ENCODE assay signal across 9 mouse cellular contexts in genomic region chr19:4309776-4310185, GRCm38 (mm10). TPM values are rescaled to one million over a fixed set of nuclear protein-coding genes. Genes with fewer than 3 reads are reported as not detected.
DNase-seq lines count a peak whose midpoint lies in the region; ATAC-seq and TF ChIP-seq lines count a peak whose summit lies in the region.
"Had no signal": no experiment of that assay in that cellular context is flagged by ENCODE, and none has a peak within 500 bp of the region (broad histone marks: within the 10 kb centered on the region; RNA-seq: fewer than 3 reads in every experiment).

No protein-coding gene starts in this region.

- ATAC-seq in cerebellum, adult (ENCODE audit: insufficient number of reproducible peaks, low FRiP score, low TSS enrichment), result no peak
- peak; percentile 54; the same call in 1 of the 2 replicates for ATAC-seq in erythroblast, adult 5-6 weeks (replicated peaks; ENCODE audit: low FRiP score, poor library complexity, severe bottlenecking)
- peak; percentile 56 for ATAC-seq in inflammation-experienced regulatory T-cells, adult 6 months

- no peak overlapping the region for H3K27ac ChIP-seq in bone marrow macrophage, adult 2 months (ENCODE audit: insufficient read depth, low read depth, low read length)
- H3K27ac ChIP-seq: limb, embryonic 12.5 days had no signal

- peak; percentile 62 for TF ChIP-seq CTCF in bone marrow macrophage, adult 2 months (IDR thresholded peaks at IDR 0.05; ENCODE audit: low read depth, low read length)

- peak; percentile 66 for DNase-seq in cerebellum, adult 11 months
- DNase-seq in 416B (ENCODE audit: low read depth), result peak; percentile 89
- peak; percentile 73 for DNase-seq in lung, postnatal 10 days
- DNase-seq in testis, postnatal 14 days (ENCODE audit: low spot score), result peak; percentile 46

- TF ChIP-seq POLR2A in bone marrow macrophage, adult 2 months (IDR thresholded peaks at IDR 0.05; ENCODE audit: borderline replicate concordance, low read depth, low read length), result no peak

- H3K4me1 ChIP-seq in bone marrow macrophage, adult 2 months (ENCODE audit: control insufficient read depth, insufficient read depth, low read length), result peaks cover 2% of the 10 kb centered on the region; the same call in 1 of the 2 replicates

- H3K4me3 ChIP-seq in bone marrow macrophage, adult 2 months (ENCODE audit: insufficient read depth, low read length), result no peak overlapping the region
- H3K4me3 ChIP-seq: limb, embryonic 12.5 days had no signal

RNA-seq across cellular contexts. Expression of gene Grk2, which starts 3.8 kb away (rescaled TPM):
- 250 and 278 TPM in 2 replicates for polyA plus RNA-seq in bone marrow macrophage, adult 2 months (2012; ENCODE audit: insufficient read depth, insufficient read length, missing spikeins)
- 63.4 and 93.2 TPM in 2 replicates for total RNA-seq in erythroblast, adult 5-6 weeks (2015; ENCODE audit: low replicate concordance)
- total RNA-seq in erythroblast, adult 5-6 weeks (2017; ENCODE audit: low replicate concordance), result 40.1 and 60.1 TPM in 2 replicates
- polyA plus RNA-seq in inflammation-experienced regulatory T-cells, adult 6 months (2017; shearing (Covaris generic)), result 10 to 100 TPM; 81.3 to 90.8 (median 85.9) TPM

RNA-seq across cellular contexts. Expression of gene Ankrd13d, which starts 26.8 kb away (rescaled TPM):
- 21.8 TPM in 2 replicates for polyA plus RNA-seq in bone marrow macrophage, adult 2 months (2012; ENCODE audit: insufficient read depth, insufficient read length, missing spikeins)
- total RNA-seq in erythroblast, adult 5-6 weeks (2015; ENCODE audit: low replicate concordance), result 0.63 TPM in 1 of 2 replicates, not detected in the other
- total RNA-seq in erythroblast, adult 5-6 weeks (2017; ENCODE audit: low replicate concordance), result 0.84 TPM in 1 of 2 replicates, not detected in the other
- polyA plus RNA-seq in inflammation-experienced regulatory T-cells, adult 6 months (2017; shearing (Covaris generic)), result 1 to 10 TPM in 2 of 3 experiments, under 1 TPM in 1; 0.87 to 3.0 (median 2.3) TPM

RNA-seq across cellular contexts. Expression of gene Ssh3, which starts 40.8 kb away (rescaled TPM):
- polyA plus RNA-seq in bone marrow macrophage, adult 2 months (2012; ENCODE audit: insufficient read depth, insufficient read length, missing spikeins), result 84.2 and 87.6 TPM in 2 replicates
- 0.42 and 3.8 TPM in 2 replicates for total RNA-seq in erythroblast, adult 5-6 weeks (2015; ENCODE audit: low replicate concordance)
- total RNA-seq in erythroblast, adult 5-6 weeks (2017; ENCODE audit: low replicate concordance), result 3.0 and 3.2 TPM in 2 replicates
- polyA plus RNA-seq in inflammation-experienced regulatory T-cells, adult 6 months (2017; shearing (Covaris generic)), result 10 to 100 TPM in 2 of 3 experiments, 1 to 10 TPM in 1; 9.6 to 14.5 (median 13.6) TPM
